Comparison of ENCODE assay signal across 8 mouse cellular contexts in the genomic region with DNA sequence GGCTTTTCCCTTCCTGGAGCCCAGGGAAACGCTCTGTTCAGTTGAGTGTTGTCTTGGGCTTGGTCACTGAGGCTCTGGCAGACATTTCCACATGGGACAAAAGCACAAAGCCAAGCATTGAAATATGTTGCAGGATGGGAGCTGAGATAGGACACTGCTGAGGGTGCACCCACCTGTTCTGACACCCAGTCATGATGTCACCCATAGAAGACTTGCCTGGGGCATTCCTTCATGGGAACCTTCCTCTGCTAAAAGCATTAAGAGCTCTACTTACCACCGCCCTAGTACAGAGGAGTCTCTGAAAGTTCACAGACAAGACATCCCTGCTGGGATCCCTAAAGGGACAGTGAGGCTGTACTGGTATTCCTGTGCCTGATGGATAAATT. TPM values are rescaled to one million over a fixed set of nuclear protein-coding genes. Genes with fewer than 3 reads are reported as not detected.
A peak's percentile ranks its signal among the peaks of the same experiment; 100 is the strongest.
DNase-seq lines count a peak whose midpoint lies in the region; ATAC-seq and TF ChIP-seq lines count a peak whose summit lies in the region.

No protein-coding gene starts in this region.

- peak overlapping the region; percentile 99 for H3K4me3 ChIP-seq in erythroblast, embryonic 14.5 days (replicated peaks)
- H3K4me3 ChIP-seq in C2C12 (ENCODE audit: insufficient read depth, poor library complexity, severe bottlenecking) = peak overlapping the region; percentile 74
- H3K4me3 ChIP-seq in forebrain, embryonic 13.5 days = peak overlapping the region; percentile 95
- H3K4me3 ChIP-seq in liver, embryonic 13.5 days (replicated peaks) = peak overlapping the region; percentile 93

- 0 out of 2 replicates have a peak, but pooled peaks cover 2% of the 10 kb centered on the region for H3K27me3 ChIP-seq in erythroblast, embryonic 14.5 days (ENCODE audit: control insufficient read depth)
- H3K27me3 ChIP-seq in C2C12 (ENCODE audit: control insufficient read depth, insufficient read depth, insufficient read length) = no peaks in the 10 kb centered on the region
- 0 out of 2 replicates have a peak, but pooled peaks cover 3% of the 10 kb centered on the region for H3K27me3 ChIP-seq in forebrain, embryonic 13.5 days
- no peaks in the 10 kb centered on the region for H3K27me3 ChIP-seq in liver, embryonic 13.5 days

- peak overlapping the region; percentile 73 for H3K4me2 ChIP-seq in forebrain, embryonic 13.5 days
- peak overlapping the region; percentile 93 for H3K4me2 ChIP-seq in liver, embryonic 13.5 days

- H3K9ac ChIP-seq in forebrain, embryonic 13.5 days = peak overlapping the region; percentile 97
- peak overlapping the region; percentile 95 for H3K9ac ChIP-seq in liver, embryonic 13.5 days

- H3K9me3 ChIP-seq in erythroblast, embryonic 14.5 days (ENCODE audit: control insufficient read depth, low read length) = no peaks in the 10 kb centered on the region
- H3K9me3 ChIP-seq in forebrain, embryonic 13.5 days (replicated peaks) = no peaks in the 10 kb centered on the region
- no peaks in the 10 kb centered on the region for H3K9me3 ChIP-seq in liver, embryonic 13.5 days (replicated peaks)

- TF ChIP-seq CTCF in C2C12 (IDR thresholded peaks at IDR 0.05; ENCODE audit: control insufficient read depth, insufficient read depth, insufficient read length) = no peak

- DNase-seq in liver, embryonic 13.5 days = no peak
- DNase-seq in Muller cell, postnatal 12 days (ENCODE audit: inconsistent ontology term) = no peak
- no peak for DNase-seq in urinary bladder, adult 2 months (ENCODE audit: low spot score)
- DNase-seq in ovary, adult 18-20 months (ENCODE audit: low spot score) = no peak

- ATAC-seq in erythroblast, adult 5-6 weeks (replicated peaks; ENCODE audit: low FRiP score, poor library complexity, severe bottlenecking) = no peak
- no peak for ATAC-seq in forebrain, embryonic 13.5 days
- ATAC-seq in liver, embryonic 13.5 days (ENCODE audit: low read depth) = no peak

- no peak overlapping the region for H3K27ac ChIP-seq in forebrain, embryonic 13.5 days
- H3K27ac ChIP-seq in liver, embryonic 13.5 days = peak overlapping the region; percentile 93

- H3K4me1 ChIP-seq in erythroblast, embryonic 14.5 days (ENCODE audit: control insufficient read depth) = peaks cover 38% of the 10 kb centered on the region
- peaks cover 36% of the 10 kb centered on the region for H3K4me1 ChIP-seq in forebrain, embryonic 13.5 days
- H3K4me1 ChIP-seq in liver, embryonic 13.5 days (replicated peaks) = peaks cover 31% of the 10 kb centered on the region

- peaks cover 60% of the 10 kb centered on the region for H3K79me2 ChIP-seq in C2C12 (ENCODE audit: control insufficient read depth, insufficient read depth)

- 56% methylated on average over 2 of the region's 2 CpGs for WGBS in forebrain, embryonic 13.5 days
- WGBS in liver, embryonic 13.5 days (ENCODE audit: insufficient replicate concordance) = 68% methylated on average over 2 of the region's 2 CpGs

- H3K79me3 ChIP-seq in C2C12 (ENCODE audit: low read depth) = peaks cover 37% of the 10 kb centered on the region

- H3ac ChIP-seq in C2C12 (ENCODE audit: control insufficient read depth, insufficient read length, low read depth) = no peak overlapping the region

- peaks cover 19% of the 10 kb centered on the region for H3K36me3 ChIP-seq in erythroblast, embryonic 14.5 days (ENCODE audit: control insufficient read depth)
- H3K36me3 ChIP-seq in C2C12 (ENCODE audit: control insufficient read depth, insufficient read depth) = no peaks in the 10 kb centered on the region
- no peaks in the 10 kb centered on the region for H3K36me3 ChIP-seq in forebrain, embryonic 13.5 days (ENCODE audit: poor library complexity, severe bottlenecking)
- no peaks in the 10 kb centered on the region for H3K36me3 ChIP-seq in liver, embryonic 13.5 days

TF ChIP-seq in C2C12, 6 proteins besides CTCF, POLR2A, EP300 and RAD21:
- no peak for TF ChIP-seq FOSL1 (IDR thresholded peaks at IDR 0.05; ENCODE audit: insufficient read depth, low read length, poor library complexity, severe bottlenecking)
- no peak for TF ChIP-seq USF1 (IDR thresholded peaks at IDR 0.05; ENCODE audit: low read depth)
- no peak for TF ChIP-seq MAX (IDR thresholded peaks at IDR 0.05)
- TF ChIP-seq MYOG (IDR thresholded peaks at IDR 0.05; ENCODE audit: control insufficient read depth, extremely low read depth, insufficient read length) = no peak
- no peak for TF ChIP-seq CEBPB (IDR thresholded peaks at IDR 0.05; ENCODE audit: low read depth)
- TF ChIP-seq MYOD1 (IDR thresholded peaks at IDR 0.05; ENCODE audit: control insufficient read depth, insufficient read length, low read depth) = no peak

RNA-seq across cellular contexts. Expression of a gene that starts 1.1 kb away (rescaled TPM):
- 0.07 and 0.08 TPM in 2 replicates for polyA plus RNA-seq in erythroblast, embryonic 14.5 days (2012)
- total RNA-seq in erythroblast, adult 5-6 weeks (2015; ENCODE audit: low replicate concordance) = 1.0 TPM in 1 of 2 replicates, not detected in the other
- 0.68 TPM in 1 of 2 replicates, not detected in the other for total RNA-seq in erythroblast, adult 5-6 weeks (2017; ENCODE audit: low replicate concordance)
- polyA plus RNA-seq in C2C12 (2012; fragmentation: generic; extraction: Trizol) = 0.06 TPM
- polyA plus RNA-seq in forebrain, embryonic 13.5 days (2015; fragmentation: Nextera tagmentation; extraction: Ambion mirVana) = 0.35 and 0.49 TPM in 2 replicates
- polyA plus RNA-seq in liver, embryonic 13.5 days (2015; fragmentation: Nextera tagmentation; extraction: Ambion mirVana) = 0.05 and 0.08 TPM in 2 replicates
- polyA plus RNA-seq in urinary bladder, adult 2 months (2012; rRNA removed) = 0.60 and 0.70 TPM in 2 replicates

RNA-seq across cellular contexts. Expression of a gene that starts 3.7 kb away (rescaled TPM):
- polyA plus RNA-seq in erythroblast, embryonic 14.5 days (2012) = not detected in 2 replicates
- not detected in 2 replicates for total RNA-seq in erythroblast, adult 5-6 weeks (2015; ENCODE audit: low replicate concordance)
- not detected in 2 replicates for total RNA-seq in erythroblast, adult 5-6 weeks (2017; ENCODE audit: low replicate concordance)
- polyA plus RNA-seq in C2C12 (2012; fragmentation: generic; extraction: Trizol) = 0.05 TPM
- polyA plus RNA-seq in forebrain, embryonic 13.5 days (2015; fragmentation: Nextera tagmentation; extraction: Ambion mirVana) = 0.05 TPM in 2 replicates
- not detected in 2 replicates for polyA plus RNA-seq in liver, embryonic 13.5 days (2015; fragmentation: Nextera tagmentation; extraction: Ambion mirVana)
- polyA plus RNA-seq in urinary bladder, adult 2 months (2012; rRNA removed) = 0.07 and 0.08 TPM in 2 replicates

RNA-seq across cellular contexts. Expression of a gene that starts 8.0 kb away (rescaled TPM):
- polyA plus RNA-seq in erythroblast, embryonic 14.5 days (2012) = 0.68 and 1.1 TPM in 2 replicates
- total RNA-seq in erythroblast, adult 5-6 weeks (2015; ENCODE audit: low replicate concordance) = 2.1 and 26.1 TPM in 2 replicates
- 11.6 and 13.8 TPM in 2 replicates for total RNA-seq in erythroblast, adult 5-6 weeks (2017; ENCODE audit: low replicate concordance)
- 41.9 TPM for polyA plus RNA-seq in C2C12 (2012; fragmentation: generic; extraction: Trizol)
- polyA plus RNA-seq in forebrain, embryonic 13.5 days (2015; fragmentation: Nextera tagmentation; extraction: Ambion mirVana) = 85.6 and 101 TPM in 2 replicates
- polyA plus RNA-seq in liver, embryonic 13.5 days (2015; fragmentation: Nextera tagmentation; extraction: Ambion mirVana) = 18.6 and 20.7 TPM in 2 replicates
- polyA plus RNA-seq in urinary bladder, adult 2 months (2012; rRNA removed) = 48.7 and 50.0 TPM in 2 replicates

RNA-seq across cellular contexts. Expression of a gene that starts 8.1 kb away (rescaled TPM):
- not detected in 2 replicates for polyA plus RNA-seq in erythroblast, embryonic 14.5 days (2012)
- total RNA-seq in erythroblast, adult 5-6 weeks (2015; ENCODE audit: low replicate concordance) = not detected in 2 replicates
- not detected in 2 replicates for total RNA-seq in erythroblast, adult 5-6 weeks (2017; ENCODE audit: low replicate concordance)
- polyA plus RNA-seq in C2C12 (2012; fragmentation: generic; extraction: Trizol) = 0.05 TPM
- not detected in 2 replicates for polyA plus RNA-seq in forebrain, embryonic 13.5 days (2015; fragmentation: Nextera tagmentation; extraction: Ambion mirVana)
- not detected in 2 replicates for polyA plus RNA-seq in liver, embryonic 13.5 days (2015; fragmentation: Nextera tagmentation; extraction: Ambion mirVana)
- not detected in 2 replicates for polyA plus RNA-seq in urinary bladder, adult 2 months (2012; rRNA removed)

RNA-seq across cellular contexts. Expression of a gene that starts 20.8 kb away (rescaled TPM):
- polyA plus RNA-seq in erythroblast, embryonic 14.5 days (2012) = 2.0 and 2.1 TPM in 2 replicates
- 1.7 TPM in 1 of 2 replicates, not detected in the other for total RNA-seq in erythroblast, adult 5-6 weeks (2015; ENCODE audit: low replicate concordance)
- total RNA-seq in erythroblast, adult 5-6 weeks (2017; ENCODE audit: low replicate concordance) = 6.0 and 8.4 TPM in 2 replicates
- 21.2 TPM for polyA plus RNA-seq in C2C12 (2012; fragmentation: generic; extraction: Trizol)
- polyA plus RNA-seq in forebrain, embryonic 13.5 days (2015; fragmentation: Nextera tagmentation; extraction: Ambion mirVana) = 48.9 and 54.6 TPM in 2 replicates
- polyA plus RNA-seq in liver, embryonic 13.5 days (2015; fragmentation: Nextera tagmentation; extraction: Ambion mirVana) = 11.7 and 11.8 TPM in 2 replicates
- 26.0 and 26.7 TPM in 2 replicates for polyA plus RNA-seq in urinary bladder, adult 2 months (2012; rRNA removed)
